Mouse (Mus musculus) ES-E14 (cell line): Measurements from ENCODE around the gene Smc6. TPM values are rescaled to one million over a fixed set of nuclear protein-coding genes. Genes with fewer than 3 reads are reported as not detected.

ENCODE experiments used
- DNase-seq: peaks from one replicate; pipeline ENCODE4 v3.0.0-alpha.2; 2013; ENCODE audit warnings: low read depth, low spot score
- H3K27ac ChIP-seq: 2 replicates; pipeline ENCODE4 v1.5.1; 2012; ENCODE audit warnings: low read depth, mild to moderate bottlenecking, low read length, moderate library complexity, mixed read lengths; ENCODE audit not compliant: poor library complexity, insufficient read depth, severe bottlenecking
- H3K36me3 ChIP-seq: 2 replicates; pipeline ENCODE4 v1.6.1; 2012; ENCODE audit warnings: mild to moderate bottlenecking, low read length, moderate library complexity, mixed read lengths; ENCODE audit not compliant: control insufficient read depth, poor library complexity, insufficient read depth, severe bottlenecking
- H3K4me1 ChIP-seq, 2 experiments: fragments of 150-350 bp in 1 of 2; sonication (generic) in 1 of 2; 2 replicates each; pipeline ENCODE4 v1.6.1; 2012; ENCODE audit warnings: low read length in 2 of 2, mild to moderate bottlenecking in 1 of 2, mixed read lengths in 1 of 2; ENCODE audit not compliant: control insufficient read depth in 2 of 2, insufficient read depth in 2 of 2, poor library complexity in 1 of 2
- H3K4me3 ChIP-seq, 2 experiments: fragments of 150-350 bp in 1 of 2; sonication (generic) in 1 of 2; 2 replicates each; pipeline ENCODE4 v1.5.1; 2012; ENCODE audit warnings: low read length in 2 of 2, low read depth in 1 of 2, mild to moderate bottlenecking in 1 of 2, mixed read lengths in 1 of 2; ENCODE audit not compliant: insufficient read depth in 1 of 2, poor library complexity in 1 of 2, severe bottlenecking in 1 of 2
- H3K9ac ChIP-seq: 2 replicates; pipeline ENCODE4 v1.6.1; 2012; ENCODE audit warnings: low read depth, mild to moderate bottlenecking, low read length, mixed read lengths; ENCODE audit not compliant: poor library complexity, insufficient read depth, severe bottlenecking
- H3K9me3 ChIP-seq: fragments of 150-350 bp; sonication (generic); 2 replicates; pipeline ENCODE4 v1.6.1; 2012; ENCODE audit warnings: low read depth, mild to moderate bottlenecking, low read length; ENCODE audit not compliant: control insufficient read depth, insufficient read depth
- CHD2 ChIP-seq: IDR thresholded peaks from 2 replicates; pipeline ENCODE4 v1.6.1; 2014; ENCODE audit warnings: mild to moderate bottlenecking, low read depth, low read length, inconsistent platforms
- HCFC1 ChIP-seq: IDR thresholded peaks from 2 replicates; pipeline ENCODE4 v1.6.1; 2012; ENCODE audit warnings: low read length, inconsistent platforms, borderline replicate concordance; ENCODE audit not compliant: insufficient read depth
- MAFK ChIP-seq: IDR thresholded peaks from 2 replicates; pipeline ENCODE4 v1.6.1; 2014; ENCODE audit warnings: mild to moderate bottlenecking, low read depth, low read length, inconsistent platforms; ENCODE audit not compliant: insufficient read depth
- ZC3H11A ChIP-seq: IDR thresholded peaks from 2 replicates; pipeline ENCODE4 v1.6.1; 2012; ENCODE audit warnings: low read depth, mild to moderate bottlenecking, inconsistent platforms, low read length, borderline replicate concordance
- ZNF384 ChIP-seq: IDR thresholded peaks from 2 replicates; pipeline ENCODE4 v1.6.1; 2012; ENCODE audit warnings: low read depth, low read length, inconsistent platforms
- in situ Hi-C, 2 experiments: fragments of 600-800 bp; cut with MboI; formaldehyde crosslinking; loops; one replicate each; pipeline ENCODE4 v1.15.1; 2025; ENCODE audit warnings: low sequenced_read_pairs in 2 of 2, inconsistent platforms in 1 of 2; ENCODE audit not compliant: unreplicated experiment in 2 of 2
- total RNA-seq: library from RNA; depleted of rRNA; stranded (reverse); fragments of 300-350 nt; gene quantifications from 2 replicates; pipeline ENCODE4 v1.2.3, GENCODE M21; 2012; rRNA removed

Smc6 gene
- total RNA-seq, 1 experiment = 61.4 TPM

DNA sequence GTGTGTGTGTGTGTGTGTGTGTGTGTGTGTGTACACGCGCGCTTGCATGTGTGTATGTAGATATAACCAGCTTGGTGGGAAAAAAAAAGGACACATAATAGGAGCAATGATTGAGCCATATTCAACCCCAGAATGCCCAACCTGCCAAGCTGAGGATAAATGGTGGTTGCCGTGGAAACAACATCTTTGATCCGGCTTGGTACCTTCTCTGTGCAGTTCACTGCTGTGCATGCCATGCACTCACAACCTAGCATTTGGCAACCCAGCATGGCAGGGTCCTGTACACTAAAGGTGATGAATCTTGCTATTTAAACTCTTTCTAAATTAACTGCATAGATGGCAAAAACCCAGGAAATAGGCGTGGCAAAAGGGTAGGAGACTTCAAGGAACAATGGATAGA, 96.7 kb downstream of the Smc6 start:
- TF ChIP-seq HCFC1 = no peak
- no peak for TF ChIP-seq CHD2
- TF ChIP-seq MAFK = no peak
- Histone ChIP-seq H3K4me3 (no peak overlapping the region), H3K9ac (no peak overlapping the region), H3K36me3 (no peaks in the 10 kb centered on the region), H3K4me1 (no peaks in the 10 kb centered on the region), H3K9me3 (no peaks in the 10 kb centered on the region), H3K27ac (no peak overlapping the region)
- no peak for DNase-seq
- in situ Hi-C loops = no loop called here

- Histone ChIP-seq H3K9me3 (no peaks in the 10 kb centered on the region), H3K36me3 (no peaks in the 10 kb centered on the region), H3K9ac (no peak overlapping the region), H3K4me3 (no peak overlapping the region), H3K4me1 (no peaks in the 10 kb centered on the region), H3K27ac (no peak overlapping the region)
- DNase-seq = no peak
- no peak for TF ChIP-seq ZC3H11A
- TF ChIP-seq ZNF384 = no peak
- no peak for TF ChIP-seq CHD2
- TF ChIP-seq MAFK = no peak
- TF ChIP-seq HCFC1 = no peak
- in situ Hi-C loops = no loop called here
Measured at GRCm38 (mm10) chr12:11364870-11365269, 99.2 kb downstream of the Smc6 start.

DNA sequence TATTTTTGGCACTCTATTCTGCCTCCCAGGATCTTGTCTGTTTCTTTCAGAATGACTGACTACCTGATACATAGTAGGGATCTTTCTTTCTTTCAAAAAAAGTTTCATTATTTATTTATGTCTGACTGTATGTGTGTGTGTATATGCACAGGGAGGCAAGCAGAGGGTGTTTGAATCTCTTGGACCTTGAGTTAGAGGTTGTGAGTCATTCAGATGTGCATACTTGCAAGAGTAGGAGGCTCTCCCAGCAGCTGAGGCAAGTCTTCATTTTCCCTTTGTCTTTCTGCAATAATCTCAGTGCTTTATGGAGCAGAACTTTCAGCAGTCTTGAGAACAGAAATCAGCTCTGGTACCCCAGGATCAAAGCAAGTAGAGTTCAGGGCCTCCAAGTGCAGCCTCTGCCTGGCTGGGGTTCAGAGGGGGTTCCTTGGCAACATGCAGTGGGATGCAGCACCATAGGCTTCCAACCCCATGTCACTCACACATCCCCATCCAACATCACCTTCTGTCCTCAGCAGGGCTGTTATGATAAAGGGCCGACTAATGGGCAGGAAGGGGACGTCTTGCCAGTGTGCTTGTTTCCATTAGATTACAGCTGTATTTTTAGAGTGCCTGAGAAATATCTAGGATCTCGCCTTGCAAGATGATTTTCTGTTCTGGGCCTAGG, 101.5 kb downstream of the Smc6 start:
- H3K4me1 ChIP-seq = no peaks in the 10 kb centered on the region
- H3K36me3 ChIP-seq = no peaks in the 10 kb centered on the region
- in situ Hi-C loops = no loop called here
- H3K9me3 ChIP-seq = no peaks in the 10 kb centered on the region
- no peak overlapping the region for H3K4me3 ChIP-seq
- TF ChIP-seq MAFK = no peak
- TF ChIP-seq CHD2 = no peak
- TF ChIP-seq HCFC1 = no peak
- no peak for TF ChIP-seq ZNF384
- TF ChIP-seq ZC3H11A = no peak
- no peak for DNase-seq
- no peak overlapping the region for H3K9ac ChIP-seq
- H3K27ac ChIP-seq = no peak overlapping the region

Other genes starting within 250 kb of the Smc6 start
- 2.5 and 2.6 TPM in 2 replicates for gene Kcns3, start 114.8 kb upstream of the Smc6 start, total RNA-seq
- not detected in 2 replicates for gene Msgn1, start 56.9 kb upstream of the Smc6 start, total RNA-seq
- gene Gen1, start 85 bp upstream of the Smc6 start, total RNA-seq = 19.8 and 23.4 TPM in 2 replicates
- gene Vsnl1, start 170.7 kb downstream of the Smc6 start, total RNA-seq = not detected in 2 replicates
- 0.18 and 0.21 TPM in 2 replicates for gene Rad51ap2, start 190.2 kb downstream of the Smc6 start, total RNA-seq